Mouse (Mus musculus) limb, embryonic 14.5 days (tissue): ENCODE data around the gene Cxcl12. TPM values are rescaled to one million over a fixed set of nuclear protein-coding genes. Genes with fewer than 3 reads are reported as not detected.

Experiments
- ATAC-seq: fragments of 200-750 bp; cut with Nextera tagmentation; 2 replicates; pipeline ENCODE4 v1.8.0; 2017; ENCODE audit warnings: low read depth, moderate number of reproducible peaks, moderate TSS enrichment; ENCODE audit not compliant: low FRiP score
- DNase-seq: peaks from one replicate; pipeline ENCODE4 v3.0.0-alpha.2; 2015; ENCODE audit warnings: low spot score
- H3K27ac ChIP-seq: fragments of 300-500 bp; sonication (generic); replicated peaks from 2 replicates; pipeline ENCODE4 v1.5.1; 2014; ENCODE audit warnings: low read depth, mild to moderate bottlenecking, low read length, moderate library complexity, mixed read lengths
- H3K27me3 ChIP-seq: fragments of 300-500 bp; sonication (generic); 2 replicates; pipeline ENCODE4 v1.6.1; 2014; ENCODE audit warnings: low read length, mixed read lengths; ENCODE audit not compliant: control insufficient read depth, insufficient read depth
- H3K36me3 ChIP-seq: fragments of 300-500 bp; sonication (generic); 2 replicates; pipeline ENCODE4 v1.6.1; 2014; ENCODE audit warnings: mild to moderate bottlenecking, low read length, moderate library complexity, mixed read lengths; ENCODE audit not compliant: control insufficient read depth, insufficient read depth
- H3K4me1 ChIP-seq: fragments of 300-500 bp; sonication (generic); 2 replicates; pipeline ENCODE4 v1.6.1; 2014; ENCODE audit warnings: antibody characterized with exemption, low read length, mixed read lengths; ENCODE audit not compliant: control insufficient read depth, insufficient read depth
- H3K4me2 ChIP-seq: fragments of 300-500 bp; sonication (generic); replicated peaks from 2 replicates; pipeline ENCODE4 v1.6.1; 2014; ENCODE audit warnings: low read depth, mild to moderate bottlenecking, low read length, moderate library complexity; ENCODE audit not compliant: severe bottlenecking
- H3K4me3 ChIP-seq: fragments of 300-500 bp; sonication (generic); replicated peaks from 2 replicates; pipeline ENCODE4 v1.5.1; 2014; ENCODE audit warnings: low read length
- H3K9ac ChIP-seq: fragments of 300-500 bp; sonication (generic); 2 replicates; pipeline ENCODE4 v1.6.1; 2014; ENCODE audit warnings: mild to moderate bottlenecking, low read depth, low read length, moderate library complexity; ENCODE audit not compliant: severe bottlenecking
- H3K9me3 ChIP-seq: fragments of 300-500 bp; sonication (generic); 2 replicates; pipeline ENCODE4 v1.6.1; 2016; ENCODE audit warnings: low read length; ENCODE audit not compliant: control insufficient read depth
- POLR2A ChIP-seq: fragments of 200-500 bp; IDR thresholded peaks from 2 replicates; pipeline ENCODE4 v1.8.0; 2012; ENCODE audit warnings: inconsistent platforms, mild to moderate bottlenecking, moderate library complexity, borderline replicate concordance; ENCODE audit not compliant: insufficient read depth, insufficient read length; ENCODE audit errors: extremely low read depth
- WGBS: fragments of 180-500 bp; shearing (Covaris S2); extraction: QIAGEN DNeasy Blood & Tissue Kit; methylation state at CpG from one replicate; pipeline ENCODE4 v1.1.7; 2014; 5-methylcytosine and 5-hydroxymethylcytosine counted together
- polyA plus RNA-seq, 2 experiments: library from polyadenylated mRNA; depleted of rRNA in 1 of 2; stranded (reverse) in 1 of 2; unstranded in 1 of 2; fragments of >200 nt; fragmentation: Nextera tagmentation in 1 of 2; extraction: Ambion mirVana in 1 of 2; gene quantifications; 2 replicates each; pipeline versions ENCODE4 v1.2.1 to v1.2.3; 2012 to 2014

Gene Cxcl12
- polyA plus RNA-seq, 2 experiments: 146 to 208 TPM

GRCm38 (mm10) chr6:117169051-117169909, 945 bp downstream of the Cxcl12 start:
- ATAC-seq (0 out of 2 replicates have a peak, but pooled peaks have one; percentile 0), DNase-seq (no peak)
- Histone ChIP-seq H3K27me3 (peaks cover 28% of the 10 kb centered on the region; the same call in 1 of the 2 replicates), H3K9ac (peak overlapping the region; percentile 75), H3K27ac (0 out of 2 replicates have a peak overlapping the region, but pooled peaks have one; percentile 43), H3K36me3 (peaks cover 12% of the 10 kb centered on the region), H3K9me3 (no peaks in the 10 kb centered on the region), H3K4me2 (peak overlapping the region; percentile 91), H3K4me1 (peaks cover 22% of the 10 kb centered on the region), H3K4me3 (peak overlapping the region; percentile 68)
- WGBS: under 1% methylated on average over 42 of the region's 46 CpGs
- TF ChIP-seq POLR2A: no peak

- TF ChIP-seq POLR2A: no peak
- no peak for DNase-seq
- H3K9me3 ChIP-seq: no peaks in the 10 kb centered on the region
- H3K36me3 ChIP-seq: peaks cover 12% of the 10 kb centered on the region
- no peak overlapping the region for H3K27ac ChIP-seq
- H3K27me3 ChIP-seq: peaks cover 28% of the 10 kb centered on the region; the same call in 1 of the 2 replicates
- no peak for ATAC-seq
- peak overlapping the region; percentile 75 for H3K9ac ChIP-seq
- H3K4me2 ChIP-seq: peak overlapping the region; percentile 91
- WGBS: 26% methylated on average over 10 of the region's 10 CpGs
- peak overlapping the region; percentile 68 for H3K4me3 ChIP-seq
- peaks cover 22% of the 10 kb centered on the region for H3K4me1 ChIP-seq
Observed at GRCm38 (mm10) chr6:117169910-117170747, 1.8 kb downstream of the Cxcl12 start.

GRCm38 (mm10) chr6:117172358-117172757, 4.0 kb downstream of the Cxcl12 start:
- no peak overlapping the region for H3K4me2 ChIP-seq

GRCm38 (mm10) chr6:117173876-117174275, 5.5 kb downstream of the Cxcl12 start:
- Histone ChIP-seq H3K9ac (no peak overlapping the region), H3K9me3 (no peaks in the 10 kb centered on the region), H3K4me2 (no peak overlapping the region), H3K27me3 (peaks cover 13% of the 10 kb centered on the region; the same call in 1 of the 2 replicates), H3K4me3 (no peak overlapping the region), H3K4me1 (peaks cover 5% of the 10 kb centered on the region), H3K27ac (no peak overlapping the region), H3K36me3 (peaks cover 40% of the 10 kb centered on the region)
- ATAC-seq (no peak), DNase-seq (peak; percentile 83)
- 17% methylated on average over 11 of the region's 11 CpGs for WGBS
- TF ChIP-seq POLR2A: no peak

More at GRCm38 (mm10) chr6:117172358-117172757, 4.0 kb downstream of the Cxcl12 start:
- Histone ChIP-seq H3K36me3 (peaks cover 25% of the 10 kb centered on the region), H3K9me3 (no peaks in the 10 kb centered on the region), H3K4me3 (no peak overlapping the region), H3K9ac (no peak overlapping the region), H3K27me3 (peaks cover 24% of the 10 kb centered on the region; the same call in 1 of the 2 replicates), H3K4me1 (peaks cover 14% of the 10 kb centered on the region), H3K27ac (no peak overlapping the region)
- WGBS: 89% methylated on average over 6 of the region's 6 CpGs
- ATAC-seq (no peak), DNase-seq (no peak)
- TF ChIP-seq POLR2A: no peak
